Mouse (Mus musculus): ENCODE results near the gene Aldoc. TPM values are rescaled to one million over a fixed set of nuclear protein-coding genes. Genes with fewer than 3 reads are reported as not detected.
A peak's percentile ranks its signal among the peaks of the same experiment; 100 is the strongest.

Aldoc gene
- polyA plus RNA-seq, 1 experiment from 2014 or later = 11.2 TPM

DNA sequence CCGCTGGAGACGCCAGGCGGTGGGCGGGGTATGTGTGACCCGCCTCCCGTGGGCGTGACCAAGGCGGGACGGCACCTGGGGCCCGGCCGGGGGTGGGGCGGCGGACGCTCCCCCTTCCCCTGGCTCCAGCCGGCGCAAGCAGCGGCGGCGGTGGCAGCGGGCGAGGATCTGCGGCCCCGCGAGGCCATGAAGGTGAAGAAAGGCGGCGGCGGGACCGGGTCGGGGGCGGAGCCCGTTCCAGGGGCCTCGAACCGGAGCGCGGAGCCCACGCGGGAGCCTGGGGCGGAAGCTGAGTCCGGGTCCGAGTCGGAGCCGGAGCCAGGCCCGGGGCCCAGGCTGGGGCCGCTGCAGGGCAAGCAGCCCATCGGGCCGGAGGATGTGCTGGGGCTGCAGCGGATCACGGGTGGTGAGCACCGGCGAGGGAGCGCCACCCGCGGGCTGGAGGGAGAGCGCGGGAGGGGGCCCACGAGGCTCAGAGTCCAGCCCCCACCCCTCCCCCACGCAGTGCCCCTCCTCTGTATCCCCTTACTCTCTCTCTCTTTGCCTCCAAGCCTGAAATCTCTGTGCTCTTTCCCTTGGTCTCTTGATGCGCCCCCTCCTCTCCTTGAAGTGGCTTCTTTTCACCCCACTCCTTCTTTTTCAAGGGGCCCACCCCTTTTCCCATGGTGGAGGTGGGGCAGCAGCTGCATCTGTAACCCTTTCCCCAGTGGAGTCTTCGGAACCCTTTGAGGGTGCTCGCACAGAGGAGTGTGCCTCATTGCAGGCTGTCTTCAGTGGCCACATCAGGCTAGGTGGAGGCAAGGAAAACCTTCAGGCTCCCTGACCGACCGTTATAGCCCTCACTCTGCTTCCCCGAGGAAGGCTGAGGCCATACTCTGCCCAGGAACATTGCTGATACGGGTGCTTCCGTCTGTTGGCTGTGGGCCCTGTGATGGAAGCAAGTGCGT is 20.9 kb downstream of the Aldoc start, which contains the start of gene Unc119:
TSS of gene Unc119 (plus strand) at position 102 of the 947 bp plus-strand sequence.
- 2% methylated on average over 62 of the region's 66 CpGs for WGBS
- DNase-seq (ENCODE audit: low spot score) = peak; percentile 92

DNA sequence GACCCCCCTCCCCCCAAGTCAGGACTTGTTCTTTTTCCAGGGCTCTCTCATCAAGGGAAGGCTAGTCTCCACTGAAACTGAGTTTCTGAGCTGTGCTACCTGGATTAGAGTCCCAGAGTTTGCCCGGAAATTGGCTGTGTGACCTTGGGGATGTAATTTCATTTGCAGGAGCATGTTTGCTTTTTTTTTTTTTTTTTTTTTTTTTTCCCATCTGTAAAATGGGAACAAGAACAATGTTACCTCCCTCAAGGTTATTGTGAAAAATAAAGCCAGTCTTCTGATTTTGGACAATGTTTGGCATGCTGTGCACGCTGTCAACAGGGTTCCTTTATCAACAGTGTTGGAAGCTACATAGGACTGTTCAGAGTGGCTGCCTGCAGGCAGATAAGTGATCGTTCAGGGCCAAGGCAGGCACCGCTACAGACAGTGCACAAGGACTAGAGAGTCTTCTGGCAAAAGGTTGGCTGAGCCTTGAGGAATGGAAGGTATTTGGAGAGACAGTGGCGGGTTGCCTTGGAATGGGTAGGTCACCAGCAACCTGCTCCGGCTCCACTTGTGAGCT is 21.6 kb downstream of the Aldoc start:
- Histone ChIP-seq H3K36me3 (peaks cover 40% of the 10 kb centered on the region), H3K4me1 (peaks cover 57% of the 10 kb centered on the region), H3K27me3 (ENCODE audit: insufficient read depth, poor library complexity, severe bottlenecking) (no peaks in the 10 kb centered on the region), H3K4me3 (peak overlapping the region; percentile 96), H3K9me3 (no peaks in the 10 kb centered on the region), H3K27ac (peak overlapping the region; percentile 96)
- 48% methylated on average over 6 of the region's 6 CpGs for WGBS
- no peak for DNase-seq (ENCODE audit: low spot score)

More for the DNA sequence above, 20.9 kb downstream of the Aldoc start, which contains the start of gene Unc119:
- Histone ChIP-seq H3K4me1 (peaks cover 54% of the 10 kb centered on the region), H3K27ac (peak within 1 kb of the TSS; percentile 96), H3K27me3 (ENCODE audit: insufficient read depth, poor library complexity, severe bottlenecking) (no peaks in the 10 kb centered on the region), H3K9me3 (no peaks in the 10 kb centered on the region), H3K4me3 (peak within 1 kb of the TSS; percentile 96), H3K36me3 (peaks cover 41% of the 10 kb centered on the region)

GRCm38 (mm10) chr11:78344890-78345715 is 22.3 kb downstream of the Aldoc start:
- DNase-seq (ENCODE audit: low spot score) = no peak
- Histone ChIP-seq H3K27me3 (ENCODE audit: insufficient read depth, poor library complexity, severe bottlenecking) (no peaks in the 10 kb centered on the region), H3K4me3 (peak overlapping the region; percentile 96), H3K27ac (peak overlapping the region; percentile 72), H3K4me1 (peaks cover 64% of the 10 kb centered on the region), H3K9me3 (no peaks in the 10 kb centered on the region), H3K36me3 (peaks cover 33% of the 10 kb centered on the region)
- WGBS = 40% methylated on average over 8 of the region's 8 CpGs

- WGBS = 60% methylated on average over 7 of the region's 7 CpGs
- Histone ChIP-seq H3K4me3 (0 out of 2 replicates have a peak overlapping the region, but pooled peaks have one; percentile 96), H3K27ac (peak overlapping the region; percentile 72), H3K36me3 (peaks cover 29% of the 10 kb centered on the region), H3K27me3 (ENCODE audit: insufficient read depth, poor library complexity, severe bottlenecking) (no peaks in the 10 kb centered on the region), H3K4me1 (peaks cover 64% of the 10 kb centered on the region), H3K9me3 (no peaks in the 10 kb centered on the region)
- no peak for DNase-seq (ENCODE audit: low spot score)
Observed at GRCm38 (mm10) chr11:78345801-78346200, 23.0 kb downstream of the Aldoc start.

GRCm38 (mm10) chr11:78346326-78347069 is 23.7 kb downstream of the Aldoc start:
- Histone ChIP-seq H3K36me3 (peaks cover 23% of the 10 kb centered on the region), H3K27me3 (ENCODE audit: insufficient read depth, poor library complexity, severe bottlenecking) (no peaks in the 10 kb centered on the region), H3K9me3 (no peaks in the 10 kb centered on the region), H3K4me1 (peaks cover 64% of the 10 kb centered on the region), H3K4me3 (no peak overlapping the region), H3K27ac (no peak overlapping the region)
- no peak for DNase-seq (ENCODE audit: low spot score)
- WGBS = 81% methylated on average over 6 of the region's 6 CpGs

DNA sequence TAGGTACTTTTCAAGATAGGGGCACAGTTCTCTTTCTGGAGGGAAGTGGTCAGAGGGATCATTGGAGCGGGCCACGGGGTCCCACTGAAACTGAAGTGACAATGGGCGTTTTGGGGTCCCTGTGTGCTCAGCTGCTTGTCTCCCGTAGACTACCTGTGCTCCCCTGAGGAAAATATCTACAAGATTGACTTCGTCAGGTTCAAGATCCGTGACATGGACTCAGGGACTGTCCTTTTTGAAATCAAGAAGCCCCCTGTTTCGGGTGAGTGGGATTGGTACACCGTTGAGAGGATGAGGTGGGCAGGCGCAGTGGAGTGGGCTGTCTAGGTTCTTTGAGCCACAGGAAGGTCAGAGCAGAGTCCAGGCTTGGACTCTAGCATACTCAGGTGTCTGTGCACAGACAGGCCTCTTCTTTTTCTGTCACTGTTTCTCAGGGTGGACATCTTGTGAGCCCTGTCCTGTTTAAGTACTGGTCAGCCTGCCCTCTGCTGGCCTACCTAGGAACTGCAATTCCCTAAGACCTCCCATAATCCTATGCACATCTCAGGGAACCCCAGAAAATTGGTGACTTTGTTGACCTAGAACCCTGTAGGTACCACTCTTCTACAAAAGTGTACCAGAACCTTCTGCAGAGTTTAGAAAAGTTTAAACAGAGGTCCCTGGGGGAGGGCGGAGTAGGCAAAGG is 24.4 kb downstream of the Aldoc start:
- H3K27me3 ChIP-seq (ENCODE audit: insufficient read depth, poor library complexity, severe bottlenecking) = no peaks in the 10 kb centered on the region
- peaks cover 64% of the 10 kb centered on the region for H3K4me1 ChIP-seq
- H3K9me3 ChIP-seq = no peaks in the 10 kb centered on the region
- WGBS = 90% methylated on average over 10 of the region's 10 CpGs
- no peak overlapping the region for H3K27ac ChIP-seq
- no peak for DNase-seq (ENCODE audit: low spot score)
- no peak overlapping the region for H3K4me3 ChIP-seq
- H3K36me3 ChIP-seq = peaks cover 20% of the 10 kb centered on the region

- H3K4me3 ChIP-seq = no peak overlapping the region
- H3K27ac ChIP-seq = no peak overlapping the region
- no peak for DNase-seq (ENCODE audit: low spot score)
- no peaks in the 10 kb centered on the region for H3K27me3 ChIP-seq (ENCODE audit: insufficient read depth, poor library complexity, severe bottlenecking)
- 73% methylated on average over 9 of the region's 9 CpGs for whole genome bisulfite sequencing
- peaks cover 61% of the 10 kb centered on the region for H3K4me1 ChIP-seq
- H3K9me3 ChIP-seq = no peaks in the 10 kb centered on the region
- H3K36me3 ChIP-seq = peaks cover 20% of the 10 kb centered on the region
Observed at GRCm38 (mm10) chr11:78347908-78348307, 25.1 kb downstream of the Aldoc start.

DNA sequence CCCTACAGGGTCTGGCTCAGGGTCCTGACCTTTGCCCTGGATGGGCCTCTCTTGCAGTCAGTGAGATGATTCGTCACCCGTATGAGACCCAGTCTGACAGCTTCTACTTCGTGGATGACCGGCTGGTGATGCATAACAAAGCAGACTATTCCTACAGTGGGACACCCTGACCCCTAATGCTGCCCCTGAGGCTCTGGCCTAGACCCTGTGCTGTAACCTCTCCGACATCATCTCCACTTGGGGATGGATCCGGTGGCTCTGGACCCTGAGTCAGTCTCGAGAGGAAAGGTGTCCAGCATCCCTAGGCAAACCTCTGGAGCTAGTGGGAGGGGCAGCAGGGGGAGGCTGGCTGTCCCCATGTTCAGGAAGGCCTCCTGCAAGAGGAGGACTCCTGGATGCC is 25.7 kb downstream of the Aldoc start:
- Histone ChIP-seq H3K9me3 (no peaks in the 10 kb centered on the region), H3K4me1 (peaks cover 57% of the 10 kb centered on the region), H3K4me3 (no peak overlapping the region), H3K27ac (no peak overlapping the region), H3K36me3 (peaks cover 20% of the 10 kb centered on the region), H3K27me3 (ENCODE audit: insufficient read depth, poor library complexity, severe bottlenecking) (no peaks in the 10 kb centered on the region)
- no peak for DNase-seq (ENCODE audit: low spot score)
- WGBS = 71% methylated on average over 7 of the region's 7 CpGs

- no peak overlapping the region for H3K27ac ChIP-seq
- no peak for DNase-seq (ENCODE audit: low spot score)
- H3K4me3 ChIP-seq = no peak overlapping the region
- peaks cover 19% of the 10 kb centered on the region for H3K36me3 ChIP-seq
- peaks cover 45% of the 10 kb centered on the region for H3K4me1 ChIP-seq
- H3K9me3 ChIP-seq = no peaks in the 10 kb centered on the region
- 83% methylated on average over 4 of the region's 4 CpGs for WGBS
- no peaks in the 10 kb centered on the region for H3K27me3 ChIP-seq (ENCODE audit: insufficient read depth, poor library complexity, severe bottlenecking)
Observed at GRCm38 (mm10) chr11:78349441-78350358, 26.9 kb downstream of the Aldoc start.

DNA sequence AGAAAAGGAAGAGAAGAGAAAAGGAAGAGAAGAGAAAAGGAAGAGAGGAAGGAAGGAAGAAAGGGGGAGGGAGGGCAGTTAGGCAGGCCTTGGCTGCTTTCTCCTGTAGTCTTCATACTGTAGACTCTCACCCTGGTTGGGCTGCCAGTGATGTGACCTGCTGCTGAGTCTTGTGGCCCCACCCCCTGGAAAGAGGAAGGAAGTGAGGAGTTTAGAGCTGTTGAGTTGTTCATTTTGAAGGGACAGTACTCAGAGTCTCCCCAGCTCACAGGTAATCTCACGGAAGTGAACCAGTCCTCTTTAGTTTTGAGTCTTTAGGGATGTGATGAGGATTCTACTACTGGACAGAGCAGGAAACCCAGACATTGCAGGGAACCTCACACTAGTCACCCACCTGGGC is 30.3 kb downstream of the Aldoc start:
- no peak overlapping the region for H3K4me3 ChIP-seq
- H3K9me3 ChIP-seq = no peaks in the 10 kb centered on the region
- DNase-seq (ENCODE audit: low spot score) = no peak
- peaks cover 6% of the 10 kb centered on the region; the same call in 1 of the 2 replicates for H3K27me3 ChIP-seq (ENCODE audit: insufficient read depth, poor library complexity, severe bottlenecking)
- H3K4me1 ChIP-seq = peaks cover 14% of the 10 kb centered on the region
- peaks cover 12% of the 10 kb centered on the region for H3K36me3 ChIP-seq
- no peak overlapping the region for H3K27ac ChIP-seq
- WGBS = 82% methylated on average over 1 of the region's 1 CpGs

GRCm38 (mm10) chr11:78354905-78355304 is 32.1 kb downstream of the Aldoc start:
- WGBS = 59% methylated on average over 6 of the region's 6 CpGs
- no peaks in the 10 kb centered on the region for H3K36me3 ChIP-seq
- H3K27ac ChIP-seq = no peak overlapping the region
- H3K27me3 ChIP-seq (ENCODE audit: insufficient read depth, poor library complexity, severe bottlenecking) = peaks cover 20% of the 10 kb centered on the region
- H3K9me3 ChIP-seq = no peaks in the 10 kb centered on the region
- peaks cover 7% of the 10 kb centered on the region for H3K4me1 ChIP-seq
- DNase-seq (ENCODE audit: low spot score) = no peak
- H3K4me3 ChIP-seq = no peak overlapping the region

All from heart, embryonic 10.5 days (tissue).